Mouse (Mus musculus) embryonic facial prominence, embryonic 13.5 days (tissue): ENCODE measurements around the gene Rad51b. TPM values are rescaled to one million over a fixed set of nuclear protein-coding genes. Genes with fewer than 3 reads are reported as not detected.

ENCODE experiments used
- ATAC-seq: fragments of 200-750 bp; cut with Nextera tagmentation; 2 replicates; pipeline ENCODE4 v1.8.0; 2017; ENCODE audit warnings: low read depth; ENCODE audit not compliant: insufficient number of reproducible peaks, insufficient read depth, low FRiP score, low TSS enrichment
- H3K27ac ChIP-seq: fragments of 300-500 bp; sonication (generic); 2 replicates; pipeline ENCODE4 v1.5.1; 2015; ENCODE audit warnings: moderate library complexity, mild to moderate bottlenecking, inconsistent platforms
- H3K27me3 ChIP-seq: fragments of 300-500 bp; sonication (generic); 2 replicates; pipeline ENCODE4 v1.6.1; 2015; ENCODE audit warnings: mild to moderate bottlenecking, inconsistent platforms
- H3K36me3 ChIP-seq: fragments of 300-500 bp; sonication (generic); 2 replicates; pipeline ENCODE4 v1.6.1; 2015; ENCODE audit warnings: mild to moderate bottlenecking, inconsistent platforms
- H3K4me1 ChIP-seq: fragments of 300-500 bp; sonication (generic); 2 replicates; pipeline ENCODE4 v1.6.1; 2015; ENCODE audit warnings: inconsistent platforms
- H3K4me2 ChIP-seq: fragments of 300-500 bp; sonication (generic); 2 replicates; pipeline ENCODE4 v1.6.1; 2015; ENCODE audit warnings: moderate library complexity, mild to moderate bottlenecking, inconsistent platforms
- H3K4me3 ChIP-seq: fragments of 300-500 bp; sonication (generic); 2 replicates; pipeline ENCODE4 v1.5.1; 2015; ENCODE audit warnings: mild to moderate bottlenecking, inconsistent platforms
- H3K9ac ChIP-seq: fragments of 300-500 bp; sonication (generic); 2 replicates; pipeline ENCODE4 v1.6.1; 2015; ENCODE audit warnings: mild to moderate bottlenecking, inconsistent platforms
- H3K9me3 ChIP-seq: fragments of 300-500 bp; sonication (generic); 2 replicates; pipeline ENCODE4 v1.6.1; 2016; ENCODE audit warnings: inconsistent platforms
- WGBS: fragments of 180-500 bp; shearing (Covaris S2); methylation state at CpG from one replicate; pipeline ENCODE4 v1.1.7; 2015; ENCODE audit warnings: mixed read lengths; 5-methylcytosine and 5-hydroxymethylcytosine counted together
- polyA plus RNA-seq: library from polyadenylated mRNA; unstranded; fragments of >200 nt; fragmentation: Nextera tagmentation; extraction: Ambion mirVana; gene quantifications from 2 replicates; pipeline ENCODE4 v1.2.1, GENCODE M21; 2015

The Rad51b gene
- polyA plus RNA-seq, 1 experiment from 2014 or later, result 8.8 TPM

DNA sequence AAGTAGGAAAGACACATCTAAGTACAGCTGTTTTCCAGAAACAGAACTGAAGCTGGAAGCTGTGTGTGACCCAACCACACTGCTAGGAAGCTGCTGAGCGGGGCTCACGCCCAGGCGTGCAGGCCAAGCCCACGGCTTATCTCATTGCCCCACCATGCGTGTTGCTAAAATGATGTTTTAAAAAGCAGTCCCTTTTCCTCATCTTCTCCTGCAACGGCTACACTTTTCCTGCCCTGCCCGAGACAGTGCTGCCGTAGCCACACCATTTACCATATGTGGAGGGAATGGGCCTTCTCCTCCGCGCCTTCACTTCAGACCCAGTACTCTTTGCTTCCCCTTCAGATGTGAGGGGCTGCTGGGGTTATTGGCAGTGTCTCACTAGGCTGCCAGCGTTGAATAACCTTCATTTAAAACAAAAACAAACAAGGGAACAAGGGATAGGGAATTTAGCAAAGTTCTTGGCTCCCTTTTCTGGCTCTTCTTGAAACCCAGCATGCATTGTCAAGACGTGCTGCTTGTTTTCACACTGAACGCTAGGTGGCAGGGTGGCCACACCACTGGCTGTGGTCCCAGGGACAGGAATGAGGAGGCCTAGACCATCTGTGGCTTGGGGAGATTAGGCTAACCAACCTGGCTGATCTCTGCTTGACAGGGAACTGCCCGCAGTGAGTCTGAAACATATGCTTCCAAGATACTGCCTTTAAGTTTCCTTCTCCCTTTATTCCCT, 315.4 kb downstream of the Rad51b start:
- Histone ChIP-seq H3K4me3 (no peak overlapping the region), H3K36me3 (no peaks in the 10 kb centered on the region), H3K27ac (peak overlapping the region; percentile 91), H3K4me2 (no peak overlapping the region), H3K4me1 (peaks cover 63% of the 10 kb centered on the region), H3K9me3 (no peaks in the 10 kb centered on the region), H3K9ac (peak overlapping the region; percentile 41), H3K27me3 (no peaks in the 10 kb centered on the region)
- 38% methylated on average over 14 of the region's 14 CpGs for WGBS
- ATAC-seq, result peak; percentile 70

DNA sequence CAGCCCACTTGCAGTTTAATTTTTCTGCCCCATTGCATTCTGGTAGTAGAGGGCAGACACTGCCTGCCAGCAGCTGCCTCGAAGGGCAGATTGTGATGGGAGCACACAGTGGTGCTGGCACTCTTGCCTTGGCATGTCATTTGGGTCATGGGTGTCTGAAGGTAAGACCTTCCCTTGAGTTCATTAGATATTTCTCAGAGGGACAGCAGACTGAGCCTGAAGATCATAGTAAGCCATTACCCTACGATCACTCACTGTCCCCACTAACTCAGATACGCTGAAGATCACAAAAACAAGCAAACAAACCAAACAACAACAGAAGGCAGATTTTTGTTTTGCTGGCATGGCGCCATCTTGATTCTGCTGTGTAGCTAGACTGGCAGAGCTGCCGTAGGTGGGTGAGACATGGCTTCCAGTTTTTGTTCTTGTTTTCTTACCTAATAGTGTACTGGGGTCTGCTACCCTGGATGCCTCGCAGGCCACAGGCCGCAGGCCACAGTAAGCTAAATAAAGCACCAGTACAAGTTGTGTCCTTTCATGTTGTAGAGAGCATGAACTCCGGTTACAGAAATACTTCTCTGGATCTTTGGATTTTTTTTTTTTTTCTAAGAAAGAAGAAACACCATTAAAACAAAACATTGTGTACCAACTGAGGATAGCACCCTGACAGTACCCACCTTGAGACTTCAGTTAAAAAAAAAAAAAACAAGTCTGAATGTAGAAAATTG, 316.1 kb downstream of the Rad51b start:
- WGBS, result 71% methylated on average over 8 of the region's 8 CpGs
- Histone ChIP-seq H3K9ac (no peak overlapping the region), H3K36me3 (no peaks in the 10 kb centered on the region), H3K27ac (peak overlapping the region; percentile 91), H3K9me3 (no peaks in the 10 kb centered on the region), H3K4me3 (no peak overlapping the region), H3K4me1 (peaks cover 60% of the 10 kb centered on the region), H3K27me3 (no peaks in the 10 kb centered on the region), H3K4me2 (no peak overlapping the region)
- peak; percentile 43; the same call in 1 of the 2 replicates for ATAC-seq

DNA sequence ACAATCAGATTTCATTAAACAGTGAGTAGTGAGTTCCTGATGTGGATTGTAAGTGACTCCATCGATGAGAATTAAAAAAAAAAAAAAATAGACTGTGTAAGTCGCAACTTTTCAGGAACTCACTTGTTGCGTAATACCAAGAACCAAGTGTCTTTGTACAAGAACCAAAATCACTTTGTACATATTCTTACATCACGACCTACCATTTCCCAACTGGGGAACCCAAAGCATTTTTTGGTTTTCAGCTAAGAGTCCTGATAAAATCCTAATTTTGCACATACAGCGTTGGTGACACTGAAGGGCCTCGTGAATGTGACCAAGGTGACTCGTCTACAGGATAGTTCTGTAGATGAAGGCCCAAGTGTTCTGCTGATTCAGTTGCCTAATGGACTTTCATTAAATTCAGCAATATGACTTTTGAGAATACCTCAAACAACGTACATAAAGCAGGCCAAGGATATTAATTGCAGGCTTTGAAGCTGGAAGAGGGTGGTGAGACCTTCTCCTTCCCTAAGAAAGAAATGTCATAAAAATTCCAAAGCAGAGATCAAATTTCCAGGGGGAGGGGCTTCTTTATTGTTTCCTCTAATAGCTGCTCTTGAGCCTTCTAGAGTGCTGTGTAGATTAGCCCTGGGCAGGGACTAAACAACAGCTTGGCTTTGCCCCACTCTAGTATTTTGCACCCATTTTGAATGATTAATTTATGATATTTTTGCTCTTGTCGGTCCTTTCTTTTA, 316.9 kb downstream of the Rad51b start:
- no peak for ATAC-seq
- Histone ChIP-seq H3K4me1 (peaks cover 57% of the 10 kb centered on the region), H3K4me3 (no peak overlapping the region), H3K4me2 (no peak overlapping the region), H3K9me3 (no peaks in the 10 kb centered on the region), H3K27ac (peak overlapping the region; percentile 91), H3K36me3 (no peaks in the 10 kb centered on the region), H3K27me3 (no peaks in the 10 kb centered on the region), H3K9ac (no peak overlapping the region)
- WGBS, result 60% methylated on average over 9 of the region's 9 CpGs

DNA sequence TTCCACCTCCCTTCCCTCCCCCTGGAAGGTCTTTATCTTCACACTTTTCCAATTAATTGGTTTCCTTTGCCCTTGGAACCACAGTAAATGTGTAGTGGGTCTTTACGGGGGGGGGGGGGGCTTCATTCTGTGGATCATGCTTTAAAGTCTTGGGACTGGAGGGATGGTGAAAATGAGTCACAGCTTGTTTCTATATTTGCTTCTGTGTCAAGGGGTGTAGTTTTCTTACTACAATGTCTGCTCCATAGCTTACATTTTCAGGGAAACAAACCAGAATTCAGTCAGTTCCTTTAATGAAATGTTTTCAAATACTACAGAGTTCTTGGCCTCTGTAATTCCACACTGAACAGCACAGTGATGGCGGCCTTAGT, 317.5 kb downstream of the Rad51b start:
- H3K9ac ChIP-seq, result no peak overlapping the region
- H3K4me1 ChIP-seq, result peaks cover 56% of the 10 kb centered on the region
- WGBS, result 56% methylated on average over 2 of the region's 2 CpGs
- H3K9me3 ChIP-seq, result no peaks in the 10 kb centered on the region
- no peaks in the 10 kb centered on the region for H3K27me3 ChIP-seq
- H3K4me3 ChIP-seq, result no peak overlapping the region
- no peaks in the 10 kb centered on the region for H3K36me3 ChIP-seq
- no peak for ATAC-seq
- peak overlapping the region; percentile 82 for H3K27ac ChIP-seq
- no peak overlapping the region for H3K4me2 ChIP-seq

DNA sequence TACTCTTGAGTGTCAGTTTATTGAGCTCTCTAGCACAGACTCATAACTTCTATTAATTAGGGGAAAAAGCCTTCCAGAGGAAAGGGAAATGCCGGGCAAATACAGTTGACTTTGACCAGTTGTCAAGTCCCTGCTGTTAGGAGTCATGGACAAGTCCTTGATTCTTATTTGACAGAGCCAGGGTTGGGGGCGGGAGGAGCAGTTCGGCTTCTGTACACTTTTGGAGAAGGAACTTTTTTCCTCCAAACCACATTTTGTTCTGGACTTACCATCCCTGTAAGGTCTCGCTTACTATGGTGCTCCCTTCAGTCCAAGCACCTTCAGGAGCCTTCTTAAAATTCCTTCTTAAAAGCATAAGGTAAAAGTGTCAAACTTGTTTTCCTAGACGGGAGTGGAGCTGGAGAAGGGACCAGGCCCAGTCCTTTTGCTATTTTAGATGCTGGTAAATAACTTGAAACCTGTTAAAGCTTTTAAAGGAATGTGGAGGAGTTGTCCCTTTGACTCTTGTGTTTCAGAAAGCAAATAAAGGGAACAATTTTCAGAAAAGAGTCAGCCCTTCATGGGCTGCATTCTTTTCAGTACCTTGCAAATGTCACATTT, 318.7 kb downstream of the Rad51b start:
- H3K27ac ChIP-seq, result peak overlapping the region; percentile 33; the same call in 1 of the 2 replicates
- WGBS, result 70% methylated on average over 5 of the region's 5 CpGs
- no peaks in the 10 kb centered on the region for H3K9me3 ChIP-seq

GRCm38 (mm10) chr12:79619009-79619408, 321.9 kb downstream of the Rad51b start:
- Histone ChIP-seq H3K9me3 (no peaks in the 10 kb centered on the region), H3K27ac (no peak overlapping the region), H3K4me1 (peaks cover 29% of the 10 kb centered on the region), H3K4me2 (no peak overlapping the region), H3K9ac (no peak overlapping the region), H3K27me3 (no peaks in the 10 kb centered on the region), H3K36me3 (no peaks in the 10 kb centered on the region), H3K4me3 (no peak overlapping the region)
- 82% methylated on average over 1 of the region's 1 CpGs for WGBS
- ATAC-seq, result no peak

More for the DNA sequence above, 318.7 kb downstream of the Rad51b start:
- H3K4me3 ChIP-seq, result no peak overlapping the region
- H3K27me3 ChIP-seq, result no peaks in the 10 kb centered on the region
- no peaks in the 10 kb centered on the region for H3K36me3 ChIP-seq
- no peak overlapping the region for H3K9ac ChIP-seq
- no peak for ATAC-seq
- no peak overlapping the region for H3K4me2 ChIP-seq
- H3K4me1 ChIP-seq, result peaks cover 50% of the 10 kb centered on the region

DNA sequence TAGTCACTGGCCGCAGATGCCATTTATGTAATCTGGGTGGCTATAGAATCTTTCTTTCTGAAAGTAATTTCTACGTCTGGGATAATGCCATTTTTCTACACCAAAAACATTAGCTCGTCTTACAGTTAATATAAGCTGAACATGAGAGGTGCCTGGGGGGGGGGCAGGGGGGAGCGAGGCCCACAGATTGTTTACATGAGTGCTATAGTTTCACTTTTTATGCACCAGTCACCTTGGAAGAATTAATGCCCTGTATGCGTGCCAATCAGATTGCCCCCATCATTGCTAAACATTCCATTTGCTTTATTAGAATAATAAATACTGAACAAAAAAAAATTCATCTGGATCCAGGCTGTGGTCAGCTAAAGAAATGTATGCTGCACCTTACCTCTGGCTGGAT, 323.6 kb downstream of the Rad51b start:
- 38% methylated on average over 5 of the region's 5 CpGs for WGBS
- Histone ChIP-seq H3K4me3 (no peak overlapping the region), H3K27ac (peak overlapping the region; percentile 57), H3K9ac (no peak overlapping the region), H3K36me3 (no peaks in the 10 kb centered on the region), H3K4me2 (no peak overlapping the region), H3K27me3 (no peaks in the 10 kb centered on the region), H3K4me1 (peaks cover 19% of the 10 kb centered on the region), H3K9me3 (no peaks in the 10 kb centered on the region)
- ATAC-seq, result 0 out of 2 replicates have a peak, but pooled peaks have one; percentile 69

- Histone ChIP-seq H3K4me1 (peaks cover 38% of the 10 kb centered on the region), H3K9ac (no peak overlapping the region), H3K36me3 (no peaks in the 10 kb centered on the region), H3K27me3 (no peaks in the 10 kb centered on the region), H3K4me2 (no peak overlapping the region), H3K9me3 (no peaks in the 10 kb centered on the region), H3K27ac (no peak overlapping the region), H3K4me3 (no peak overlapping the region)
- WGBS, result 74% methylated on average over 1 of the region's 1 CpGs
- ATAC-seq, result no peak
These were observed 326.2 kb downstream of the Rad51b start for GRCm38 (mm10) chr12:79623308-79623707.

DNA sequence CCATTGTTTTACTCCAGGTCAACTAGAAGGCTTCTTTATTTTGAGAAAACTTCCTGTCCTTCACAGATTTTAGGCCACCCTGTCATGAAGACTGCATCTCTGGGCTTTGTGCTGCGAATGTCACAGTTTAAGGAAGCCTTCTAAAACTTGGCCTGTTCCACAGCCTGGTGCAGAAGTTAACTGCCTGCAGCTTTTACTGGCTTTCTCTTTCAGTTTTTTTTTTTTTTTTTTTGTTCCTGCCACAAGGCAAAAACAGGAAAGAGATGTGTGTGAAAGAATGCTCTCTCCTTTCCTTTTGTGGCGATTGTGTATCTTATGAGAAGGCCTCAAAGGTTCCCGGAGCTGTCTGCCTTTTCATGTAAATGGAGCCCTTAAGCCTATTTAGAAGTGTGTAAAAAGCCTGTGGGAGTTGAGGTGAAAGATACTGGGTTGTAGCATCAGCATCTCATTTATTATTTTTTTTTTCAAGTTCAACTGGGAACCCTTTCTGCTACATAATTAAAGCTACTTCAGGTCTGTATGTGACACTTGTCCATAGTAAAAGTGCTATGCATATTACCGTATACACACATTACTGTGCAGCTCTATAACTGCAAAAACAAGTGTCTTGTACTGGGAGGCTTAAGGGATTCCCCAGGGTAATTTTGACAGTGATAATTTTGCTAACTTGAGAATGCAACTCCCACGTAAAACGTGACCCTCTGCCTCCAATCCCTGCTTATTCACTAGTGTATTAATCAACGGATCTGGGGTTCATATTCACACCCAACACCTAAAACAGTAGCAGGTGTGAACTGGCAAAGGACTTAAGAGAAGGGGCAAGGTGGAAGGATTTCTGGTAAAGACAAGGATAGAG, 328.8 kb downstream of the Rad51b start:
- ATAC-seq, result no peak
- no peak overlapping the region for H3K9ac ChIP-seq
- H3K27ac ChIP-seq, result peak overlapping the region; percentile 53; the same call in 1 of the 2 replicates
- no peak overlapping the region for H3K4me2 ChIP-seq
- WGBS, result 28% methylated on average over 7 of the region's 7 CpGs
- no peaks in the 10 kb centered on the region for H3K27me3 ChIP-seq
- no peaks in the 10 kb centered on the region for H3K36me3 ChIP-seq
- H3K9me3 ChIP-seq, result no peaks in the 10 kb centered on the region
- peaks cover 40% of the 10 kb centered on the region for H3K4me1 ChIP-seq
- no peak overlapping the region for H3K4me3 ChIP-seq

DNA sequence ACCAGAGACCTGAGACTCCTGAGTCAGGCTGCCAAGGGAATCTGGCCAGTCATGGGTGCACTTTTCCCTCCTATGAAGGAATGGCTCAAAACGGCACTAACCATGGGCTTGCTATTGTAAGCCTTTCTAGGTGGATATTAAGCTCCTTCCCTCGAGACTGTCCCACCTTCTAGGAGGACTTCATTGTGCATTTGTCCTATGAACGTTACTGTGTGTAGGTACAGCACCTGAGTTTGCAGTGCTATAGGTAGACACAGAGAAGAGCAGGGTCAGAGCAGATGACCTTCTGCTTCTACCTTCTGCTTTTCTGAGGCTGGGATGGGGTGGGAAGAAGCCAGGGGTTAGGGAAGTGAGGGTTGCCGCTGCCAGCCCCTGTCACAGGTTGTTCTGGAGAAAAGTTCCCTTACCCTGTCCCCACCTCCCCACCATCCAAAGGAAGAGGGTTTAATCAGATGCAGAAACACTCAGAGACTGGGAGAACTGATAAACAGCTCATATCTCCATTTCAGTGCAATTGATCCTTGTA, 329.5 kb downstream of the Rad51b start:
- 53% methylated on average over 4 of the region's 4 CpGs for WGBS
- Histone ChIP-seq H3K4me3 (no peak overlapping the region), H3K4me2 (no peak overlapping the region), H3K27me3 (no peaks in the 10 kb centered on the region), H3K9me3 (no peaks in the 10 kb centered on the region), H3K27ac (peak overlapping the region; percentile 53; the same call in 1 of the 2 replicates), H3K4me1 (peaks cover 35% of the 10 kb centered on the region), H3K9ac (no peak overlapping the region), H3K36me3 (no peaks in the 10 kb centered on the region)
- ATAC-seq, result no peak
